Mouse (Mus musculus) forebrain, embryonic 16.5 days (tissue): ENCODE data around the gene Ccdc33. TPM values are rescaled to one million over a fixed set of nuclear protein-coding genes. Genes with fewer than 3 reads are reported as not detected.

Source experiments
- ATAC-seq: fragments of 200-750 bp; cut with Nextera tagmentation; 2 replicates; pipeline ENCODE4 v1.8.0; 2017; ENCODE audit warnings: mild to moderate bottlenecking, moderate library complexity
- H3K27ac ChIP-seq: fragments of 300-500 bp; sonication (generic); 2 replicates; pipeline ENCODE4 v1.5.1; 2014; ENCODE audit warnings: low read length, control low read depth
- H3K27me3 ChIP-seq: fragments of 300-500 bp; sonication (generic); replicated peaks from 2 replicates; pipeline ENCODE4 v1.6.1; 2014; ENCODE audit warnings: low read length; ENCODE audit not compliant: control insufficient read depth, insufficient read depth
- H3K36me3 ChIP-seq: fragments of 300-500 bp; sonication (generic); 2 replicates; pipeline ENCODE4 v1.6.1; 2014; ENCODE audit not compliant: control insufficient read depth, insufficient read depth
- H3K4me1 ChIP-seq: fragments of 300-500 bp; sonication (generic); replicated peaks from 2 replicates; pipeline ENCODE4 v1.6.1; 2014; ENCODE audit warnings: low read length; ENCODE audit not compliant: control insufficient read depth, insufficient read depth
- H3K4me2 ChIP-seq: fragments of 300-500 bp; sonication (generic); 2 replicates; pipeline ENCODE4 v1.6.1; 2014; ENCODE audit warnings: mild to moderate bottlenecking, low read length, control low read depth
- H3K4me3 ChIP-seq: fragments of 300-500 bp; sonication (generic); replicated peaks from 2 replicates; pipeline ENCODE4 v1.5.1; 2014; ENCODE audit warnings: mild to moderate bottlenecking, low read length, control low read depth
- H3K9ac ChIP-seq: fragments of 300-500 bp; sonication (generic); replicated peaks from 2 replicates; pipeline ENCODE4 v1.6.1; 2014; ENCODE audit warnings: low read depth, low read length, control low read depth
- H3K9me3 ChIP-seq: fragments of 300-500 bp; sonication (generic); 2 replicates; pipeline ENCODE4 v1.6.1; 2016; ENCODE audit warnings: low read length; ENCODE audit not compliant: control insufficient read depth
- WGBS: fragments of 180-500 bp; shearing (Covaris S2); extraction: QIAGEN DNeasy Blood & Tissue Kit; methylation state at CpG from one replicate; pipeline ENCODE4 v1.1.7; 2014; 5-methylcytosine and 5-hydroxymethylcytosine counted together
- polyA plus RNA-seq: library from polyadenylated mRNA; unstranded; fragments of >200 nt; fragmentation: Nextera tagmentation; extraction: Ambion mirVana; gene quantifications from 2 replicates; pipeline ENCODE4 v1.2.1, GENCODE M21; 2015

Ccdc33 gene
- polyA plus RNA-seq, 1 experiment from 2014 or later = 0.79 TPM

- Histone ChIP-seq H3K4me1 (peaks cover 65% of the 10 kb centered on the region), H3K4me3 (no peak overlapping the region), H3K27ac (peak overlapping the region; percentile 88), H3K36me3 (no peaks in the 10 kb centered on the region), H3K9ac (0 out of 2 replicates have a peak overlapping the region, but pooled peaks have one; percentile 1), H3K27me3 (no peaks in the 10 kb centered on the region), H3K9me3 (no peaks in the 10 kb centered on the region), H3K4me2 (no peak overlapping the region)
- under 1% methylated on average over 6 of the region's 6 CpGs for WGBS
- peak; percentile 68 for ATAC-seq
These were observed 53.1 kb downstream of the Ccdc33 start for GRCm38 (mm10) chr9:58065532-58065931.

- H3K27me3 ChIP-seq = no peaks in the 10 kb centered on the region
- no peak for ATAC-seq
- peaks cover 73% of the 10 kb centered on the region for H3K4me1 ChIP-seq
- H3K4me3 ChIP-seq = no peak within 1 kb of the TSS
- no peaks in the 10 kb centered on the region for H3K9me3 ChIP-seq
- 29% methylated on average over 3 of the region's 3 CpGs for WGBS
- H3K9ac ChIP-seq = no peak within 1 kb of the TSS
- no peaks in the 10 kb centered on the region for H3K36me3 ChIP-seq
- no peak within 1 kb of the TSS for H3K4me2 ChIP-seq
- peak within 1 kb of the TSS; percentile 88 for H3K27ac ChIP-seq
These were observed 55.1 kb downstream of the Ccdc33 start, which contains the start of gene Stra6 for GRCm38 (mm10) chr9:58063531-58063930. TSS of gene Stra6 (plus strand) at chr9:58063788.

DNA sequence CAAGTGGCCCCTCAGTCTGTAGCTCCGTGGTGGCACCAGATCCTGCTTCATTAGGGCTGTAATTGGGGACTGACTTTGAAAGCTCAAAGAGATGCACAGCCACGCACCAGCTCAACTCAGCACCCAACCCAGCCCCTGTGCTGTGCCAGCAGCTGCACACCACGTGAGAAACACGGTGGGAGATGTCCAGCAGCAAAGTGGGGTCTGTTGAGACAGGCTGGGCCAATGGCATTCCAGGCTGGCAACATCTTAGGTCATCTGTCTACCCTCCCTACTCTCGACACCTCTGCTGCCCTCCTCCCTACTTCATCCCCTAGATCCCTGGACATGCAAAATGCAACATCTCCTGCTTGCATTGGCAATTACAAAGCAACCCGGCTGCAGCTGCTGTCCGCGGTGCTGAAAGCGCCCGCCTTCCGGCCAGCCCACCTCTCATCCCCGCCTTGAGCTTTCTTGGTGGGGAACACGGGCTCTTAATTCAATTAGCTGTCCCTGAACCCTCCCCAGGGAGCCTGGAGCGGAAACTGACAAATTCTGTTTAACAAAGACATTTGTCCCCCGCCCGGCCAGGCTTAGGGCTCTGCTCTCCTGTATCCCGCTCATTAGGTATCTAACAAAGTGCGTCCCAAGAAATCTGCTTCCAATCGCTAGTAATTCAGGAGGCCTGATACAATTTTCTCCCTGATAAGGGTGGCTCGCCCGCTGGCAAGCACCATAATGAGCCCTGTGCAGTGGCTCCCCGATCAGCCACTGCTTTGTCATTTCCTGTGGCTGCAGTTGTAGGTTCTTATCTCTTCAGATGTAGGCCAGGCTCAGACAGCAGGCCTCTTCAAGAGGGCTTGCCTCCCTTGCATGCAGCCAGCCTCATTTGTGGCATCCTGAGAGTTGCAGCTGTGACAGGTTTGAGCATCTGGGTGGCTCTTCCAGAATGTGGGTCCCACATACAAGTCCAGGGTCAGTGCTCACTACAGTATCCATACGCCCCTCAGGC is 57.7 kb downstream of the Ccdc33 start:
- H3K27ac ChIP-seq = peak overlapping the region; percentile 62
- H3K4me2 ChIP-seq = no peak overlapping the region
- no peaks in the 10 kb centered on the region for H3K27me3 ChIP-seq
- no peaks in the 10 kb centered on the region for H3K9me3 ChIP-seq
- H3K4me3 ChIP-seq = no peak overlapping the region
- ATAC-seq = peak; percentile 58
- 9% methylated on average over 23 of the region's 23 CpGs for WGBS
- H3K9ac ChIP-seq = peak overlapping the region; percentile 41
- no peaks in the 10 kb centered on the region for H3K36me3 ChIP-seq
- peaks cover 57% of the 10 kb centered on the region for H3K4me1 ChIP-seq

GRCm38 (mm10) chr9:58059920-58060319 is 58.7 kb downstream of the Ccdc33 start:
- Histone ChIP-seq H3K27ac (peak overlapping the region; percentile 62), H3K9ac (no peak overlapping the region), H3K27me3 (no peaks in the 10 kb centered on the region), H3K4me3 (no peak overlapping the region), H3K36me3 (no peaks in the 10 kb centered on the region), H3K9me3 (no peaks in the 10 kb centered on the region), H3K4me1 (peaks cover 50% of the 10 kb centered on the region), H3K4me2 (no peak overlapping the region)
- WGBS = 52% methylated on average over 1 of the region's 1 CpGs
- ATAC-seq = no peak

DNA sequence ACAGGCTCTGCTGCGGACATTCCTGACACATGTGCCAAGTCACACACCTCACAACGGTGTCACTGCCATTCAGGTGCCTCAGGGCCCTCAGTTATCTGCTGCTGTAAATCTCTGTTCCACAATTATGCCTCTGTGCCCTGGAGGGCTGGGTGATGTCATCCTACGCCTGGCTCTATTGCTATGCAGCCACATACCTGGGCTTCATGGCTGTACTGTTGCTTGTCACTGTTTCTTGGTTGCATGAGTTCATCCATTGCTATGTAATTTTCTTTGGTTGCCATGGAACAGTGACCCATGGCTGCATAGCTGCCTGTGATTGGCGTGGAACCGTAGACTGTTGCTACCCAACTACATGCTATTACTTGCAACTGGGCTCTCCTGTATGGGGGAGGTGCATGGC is 63.0 kb downstream of the Ccdc33 start:
- Histone ChIP-seq H3K4me3 (no peak overlapping the region), H3K9ac (no peak overlapping the region), H3K36me3 (no peaks in the 10 kb centered on the region), H3K4me1 (peaks cover 42% of the 10 kb centered on the region), H3K4me2 (no peak overlapping the region), H3K27me3 (no peaks in the 10 kb centered on the region), H3K27ac (peak overlapping the region; percentile 17; the same call in 1 of the 2 replicates), H3K9me3 (no peaks in the 10 kb centered on the region)
- ATAC-seq = no peak
- WGBS = 72% methylated on average over 5 of the region's 5 CpGs

- Histone ChIP-seq H3K9ac (no peak overlapping the region), H3K9me3 (no peaks in the 10 kb centered on the region), H3K4me2 (no peak overlapping the region), H3K27me3 (no peaks in the 10 kb centered on the region), H3K36me3 (no peaks in the 10 kb centered on the region), H3K27ac (peak overlapping the region; percentile 41; the same call in 1 of the 2 replicates), H3K4me3 (no peak overlapping the region), H3K4me1 (peaks cover 44% of the 10 kb centered on the region)
- peak; percentile 34 for ATAC-seq
- WGBS = 75% methylated on average over 1 of the region's 1 CpGs
These were observed 64.6 kb downstream of the Ccdc33 start for GRCm38 (mm10) chr9:58054032-58054431.

DNA sequence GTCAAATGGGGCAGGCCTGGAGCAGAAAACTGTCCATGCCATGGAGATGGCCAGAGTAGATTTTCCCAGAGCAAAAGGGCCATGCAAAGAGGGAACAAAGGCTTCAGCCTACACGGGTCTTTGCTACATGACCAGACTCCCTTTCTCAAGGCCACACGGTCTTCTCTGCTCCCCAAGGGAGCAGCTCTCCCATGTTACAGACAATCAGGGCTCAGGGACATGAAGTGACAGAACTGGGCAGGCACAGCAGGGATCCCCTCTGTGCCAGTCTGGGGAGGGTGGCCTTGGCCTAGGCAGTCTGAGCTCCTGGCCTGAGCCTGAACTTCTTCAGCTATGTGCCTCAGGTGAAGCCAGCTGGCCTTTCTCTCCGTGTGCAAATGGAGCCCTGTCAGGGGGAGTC is 65.1 kb downstream of the Ccdc33 start:
- Histone ChIP-seq H3K27ac (peak overlapping the region; percentile 41; the same call in 1 of the 2 replicates), H3K4me3 (no peak overlapping the region), H3K9me3 (no peaks in the 10 kb centered on the region), H3K4me2 (no peak overlapping the region), H3K4me1 (peaks cover 48% of the 10 kb centered on the region), H3K36me3 (no peaks in the 10 kb centered on the region), H3K9ac (no peak overlapping the region), H3K27me3 (no peaks in the 10 kb centered on the region)
- ATAC-seq = no peak
- WGBS = 33% methylated on average over 3 of the region's 3 CpGs

DNA sequence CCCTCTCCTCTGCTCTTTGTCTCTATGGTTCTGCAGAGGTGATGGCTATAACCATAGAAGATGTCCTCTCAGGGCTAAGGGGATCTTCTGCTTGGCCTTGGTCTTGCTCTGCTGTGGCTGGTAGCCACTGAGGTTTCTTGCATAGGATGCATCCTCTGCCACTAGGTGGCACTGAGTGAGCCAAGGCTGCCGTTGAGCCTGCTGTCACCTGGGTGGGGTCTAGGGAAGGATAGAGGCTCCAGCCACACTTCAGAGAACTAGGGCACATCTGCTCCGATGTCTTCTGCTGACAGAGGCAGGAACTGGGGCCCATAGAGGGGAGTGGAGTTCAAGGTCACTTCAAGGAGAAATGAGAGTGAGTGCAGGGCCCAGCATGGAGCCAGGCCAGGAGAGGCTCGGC is 65.5 kb downstream of the Ccdc33 start:
- Histone ChIP-seq H3K9ac (no peak overlapping the region), H3K9me3 (no peaks in the 10 kb centered on the region), H3K4me3 (no peak overlapping the region), H3K4me2 (no peak overlapping the region), H3K27ac (peak overlapping the region; percentile 43; the same call in 1 of the 2 replicates), H3K4me1 (peaks cover 53% of the 10 kb centered on the region), H3K36me3 (no peaks in the 10 kb centered on the region), H3K27me3 (no peaks in the 10 kb centered on the region)
- 18% methylated on average over 3 of the region's 3 CpGs for WGBS
- ATAC-seq = peak; percentile 34; the same call in 1 of the 2 replicates

- Histone ChIP-seq H3K4me1 (peaks cover 62% of the 10 kb centered on the region), H3K9ac (peak overlapping the region; percentile 20; the same call in 1 of the 2 replicates), H3K27ac (peak overlapping the region; percentile 51), H3K4me3 (no peak overlapping the region), H3K9me3 (no peaks in the 10 kb centered on the region), H3K36me3 (no peaks in the 10 kb centered on the region), H3K4me2 (no peak overlapping the region), H3K27me3 (no peaks in the 10 kb centered on the region)
- ATAC-seq = no peak
- WGBS = 28% methylated on average over 5 of the region's 5 CpGs
These were observed 66.7 kb downstream of the Ccdc33 start for GRCm38 (mm10) chr9:58051937-58052336.
